Mouse (Mus musculus): ENCODE measurements around the gene Enox2.
A peak's percentile ranks its signal among the peaks of the same experiment; 100 is the strongest.
"Not testable (repeated sequence)": the region's sequence is repeated elsewhere in the genome, so short reads cannot be mapped to it uniquely, and the experiment has no call there.

Enox2 gene

DNA sequence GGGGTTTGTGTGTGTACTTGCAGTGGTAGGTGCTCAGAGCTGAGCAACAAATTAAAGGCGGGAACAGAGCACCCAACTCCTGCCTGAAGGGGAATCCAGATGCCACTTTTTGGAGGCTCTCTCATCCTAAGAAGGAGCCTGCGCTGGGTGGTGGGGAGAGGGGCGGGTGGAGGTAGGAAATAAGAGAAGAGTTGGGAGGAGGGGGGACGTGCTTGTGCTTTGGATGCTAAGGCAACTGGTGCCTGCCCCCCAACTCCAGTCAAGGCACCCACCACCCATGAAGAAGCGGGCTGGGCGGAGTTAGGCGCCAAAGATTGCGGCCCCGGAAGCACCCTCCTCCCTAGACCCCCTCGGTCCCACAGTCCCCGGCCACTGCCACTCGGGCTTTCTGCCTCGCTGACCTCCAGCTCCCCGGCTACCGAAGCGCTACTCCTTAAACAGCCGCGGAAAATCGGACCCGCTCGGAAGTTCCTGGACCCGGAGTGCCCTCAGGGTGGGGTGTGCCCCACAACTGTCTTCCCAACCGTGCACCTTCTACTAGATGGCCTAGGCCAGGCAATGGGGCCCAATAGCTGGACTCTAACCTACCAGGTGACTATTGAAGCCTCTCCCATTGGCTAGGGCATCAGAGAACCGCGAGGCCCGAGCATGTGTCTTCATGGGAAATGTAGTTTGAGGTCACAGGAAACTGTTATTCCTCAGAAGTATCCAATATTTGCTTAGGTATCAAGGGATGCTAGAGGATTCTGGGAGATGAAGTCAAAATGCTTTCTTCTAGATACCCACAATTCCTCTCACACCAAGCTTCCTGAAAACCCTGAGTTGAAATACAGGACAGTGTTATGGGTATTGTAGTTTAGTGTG is at the start of gene Enox2:
TSS of gene Enox2 (minus strand) at position 560 of the 864 bp plus-strand sequence.
- peak; percentile 100 for ATAC-seq (ENCODE audit: insufficient number of reproducible peaks, low FRiP score, low TSS enrichment)

DNA sequence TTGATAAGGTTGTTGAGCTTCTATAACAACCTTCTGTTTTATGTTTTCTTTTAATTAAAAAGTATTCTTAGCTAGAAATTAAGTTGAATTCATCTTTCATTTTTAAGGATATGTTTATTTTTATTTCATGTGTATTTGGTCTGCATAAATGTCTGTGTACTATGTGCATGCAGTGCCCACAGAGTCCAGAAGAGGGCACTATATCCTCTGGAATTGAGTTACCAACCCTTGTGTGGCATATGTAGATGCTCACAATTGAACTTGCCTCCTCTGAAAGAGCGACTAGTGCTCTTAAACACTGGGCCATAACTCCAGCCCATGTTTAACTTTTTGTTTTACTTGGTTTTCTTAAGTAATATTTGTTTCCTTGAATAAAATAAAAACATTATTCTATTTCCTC is 21.4 kb upstream of the Enox2 start:
- ATAC-seq (ENCODE audit: insufficient number of reproducible peaks, low FRiP score, low TSS enrichment): no peak

DNA sequence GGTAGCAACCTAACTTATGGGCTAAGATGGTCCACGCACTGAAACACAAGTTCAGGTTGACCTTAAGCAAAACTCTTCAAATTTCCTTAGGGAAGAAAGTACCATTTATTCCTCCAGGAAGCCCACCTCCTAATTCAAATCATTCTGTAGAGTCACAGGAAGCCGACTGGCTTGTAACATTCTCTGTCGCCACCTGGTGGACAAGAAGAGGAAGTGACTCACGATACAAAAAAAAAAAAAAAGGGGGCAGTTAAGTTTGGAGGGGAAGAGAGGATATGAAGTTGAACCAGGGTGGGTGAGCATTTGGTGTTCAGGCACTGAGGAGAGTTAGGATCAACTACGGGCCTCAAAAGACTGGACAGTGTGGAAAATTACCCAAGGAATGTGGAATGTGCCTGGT is 18.6 kb upstream of the Enox2 start:
- ATAC-seq (ENCODE audit: insufficient number of reproducible peaks, low FRiP score, low TSS enrichment): no peak

DNA sequence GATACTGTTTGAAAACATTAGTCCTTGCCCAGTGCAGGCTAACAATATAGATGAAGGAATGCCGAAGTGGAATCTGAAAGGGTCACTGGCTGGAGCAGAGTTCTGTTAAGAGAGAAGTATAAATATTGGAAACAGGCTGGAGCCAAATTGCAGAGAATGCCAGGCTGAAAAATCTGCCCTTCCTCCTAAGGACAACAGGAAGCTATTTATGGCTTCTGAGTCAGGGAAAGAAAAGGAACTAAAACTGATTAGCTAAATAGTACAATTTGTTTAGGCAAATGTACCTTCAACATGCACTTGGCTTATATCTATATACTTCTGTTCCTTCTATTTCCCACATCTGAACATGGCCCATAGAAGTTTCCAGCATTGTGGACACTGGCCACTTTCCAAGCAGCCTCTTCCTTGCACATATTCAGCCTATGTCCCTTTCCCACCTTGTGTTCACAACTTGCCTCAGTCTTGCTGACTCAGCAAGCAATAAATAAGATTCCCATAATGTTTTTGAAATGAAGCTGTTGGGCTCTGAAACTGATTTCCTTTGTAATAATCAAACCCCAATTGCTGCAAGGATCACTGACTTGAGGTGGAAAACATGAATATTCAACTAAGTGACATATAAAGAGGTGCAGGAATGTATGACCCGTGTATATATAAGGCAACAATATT is 8.0 kb downstream of the Enox2 start:
- ATAC-seq (ENCODE audit: insufficient number of reproducible peaks, low FRiP score, low TSS enrichment): no peak

DNA sequence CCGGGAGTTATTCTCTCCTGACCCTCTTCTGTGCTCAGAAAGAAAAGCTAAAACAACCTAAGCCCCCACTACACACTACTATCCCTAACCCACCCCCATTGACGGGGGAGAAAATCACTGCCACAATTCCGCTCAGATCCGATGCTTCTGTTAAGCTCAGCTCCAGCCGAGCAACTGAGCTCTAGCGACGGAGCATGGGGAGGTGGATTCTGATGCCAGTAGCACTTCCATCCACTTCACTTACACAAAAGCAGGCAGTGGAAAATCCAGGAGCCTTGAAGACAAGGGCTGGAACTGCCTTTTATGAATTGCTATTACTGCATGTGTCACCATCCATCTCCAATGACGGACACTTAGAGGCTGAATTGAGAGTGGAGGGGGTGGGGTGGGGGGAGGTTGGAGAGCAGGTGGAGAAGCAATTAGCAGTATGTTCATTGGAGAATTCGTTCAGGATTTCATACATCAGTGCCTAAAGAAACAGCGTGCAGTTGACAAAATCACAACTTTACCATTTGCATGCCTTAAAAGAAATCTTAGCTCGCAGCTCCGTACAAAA is 14.5 kb downstream of the Enox2 start:
- ATAC-seq (ENCODE audit: insufficient number of reproducible peaks, low FRiP score, low TSS enrichment): peak; percentile 75; the same call in 1 of the 2 replicates

DNA sequence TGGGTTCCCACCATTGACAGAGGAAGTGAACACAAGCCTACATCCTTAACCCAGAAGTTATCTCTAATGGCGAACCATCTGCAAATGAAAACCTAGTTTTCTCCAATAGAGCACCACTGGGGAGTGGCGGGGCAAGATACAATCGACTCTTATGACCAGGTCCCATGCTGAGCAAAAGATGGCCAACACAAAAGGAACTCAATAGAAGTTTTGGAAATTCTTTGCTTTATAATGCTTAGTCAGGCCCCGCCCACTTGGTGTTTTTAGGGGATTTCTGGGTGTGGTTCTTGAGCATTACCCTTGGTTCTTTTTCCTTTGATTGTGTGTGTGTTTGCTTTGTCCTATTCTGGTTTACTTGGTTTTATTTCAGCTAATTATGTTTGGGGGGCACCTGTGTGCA is 37.2 kb downstream of the Enox2 start:
- no peak for ATAC-seq (ENCODE audit: insufficient number of reproducible peaks, low FRiP score, low TSS enrichment)

DNA sequence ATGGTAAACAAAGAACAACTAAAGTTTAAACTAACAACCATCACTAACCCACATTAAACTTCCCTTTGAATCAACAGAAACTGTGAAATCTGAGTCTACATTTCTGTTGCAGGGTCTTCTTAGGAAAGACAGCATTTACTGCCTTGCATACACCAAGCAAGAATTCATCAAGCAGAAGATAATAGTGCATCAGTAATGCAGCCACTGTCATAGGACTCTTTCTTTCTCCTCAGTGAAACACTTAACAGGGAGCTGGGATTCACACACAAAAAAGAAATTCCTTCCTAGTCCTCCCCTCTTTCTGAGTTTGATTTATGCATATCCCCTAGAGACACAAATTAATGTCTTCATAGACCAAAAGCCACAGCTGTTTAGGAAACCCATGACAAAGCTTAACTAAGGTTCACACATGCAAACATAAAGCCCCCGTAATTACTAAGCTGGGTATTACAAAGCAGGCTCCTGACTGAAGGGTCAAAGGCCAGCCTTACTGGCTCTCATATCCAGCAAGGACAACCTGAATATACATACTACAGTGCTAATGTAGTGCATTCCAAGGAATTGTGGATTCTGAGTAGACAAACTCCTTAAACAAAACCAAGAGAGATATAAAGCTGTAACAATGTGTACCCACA is 62.1 kb downstream of the Enox2 start:
- ATAC-seq (ENCODE audit: insufficient number of reproducible peaks, low FRiP score, low TSS enrichment): no peak

DNA sequence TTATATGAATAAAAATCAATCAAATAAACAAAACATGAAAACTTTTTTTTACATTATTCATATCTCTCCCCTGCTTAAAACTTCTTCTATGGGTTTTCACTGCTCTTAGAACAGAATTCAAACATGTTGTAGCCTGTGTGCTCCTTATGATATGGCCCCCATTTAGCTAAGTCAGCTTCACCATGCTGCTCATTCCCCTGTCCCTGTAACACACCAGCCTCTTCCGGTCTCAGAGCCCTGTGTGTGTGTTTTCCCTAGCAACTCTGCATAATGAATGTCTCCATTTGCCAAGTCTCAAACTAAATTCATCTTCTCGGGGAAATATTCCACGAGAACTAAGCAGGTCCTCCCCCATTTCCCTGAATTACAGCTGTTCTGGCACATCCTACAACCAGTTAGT is 71.6 kb downstream of the Enox2 start:
- ATAC-seq (ENCODE audit: insufficient number of reproducible peaks, low FRiP score, low TSS enrichment): no peak

DNA sequence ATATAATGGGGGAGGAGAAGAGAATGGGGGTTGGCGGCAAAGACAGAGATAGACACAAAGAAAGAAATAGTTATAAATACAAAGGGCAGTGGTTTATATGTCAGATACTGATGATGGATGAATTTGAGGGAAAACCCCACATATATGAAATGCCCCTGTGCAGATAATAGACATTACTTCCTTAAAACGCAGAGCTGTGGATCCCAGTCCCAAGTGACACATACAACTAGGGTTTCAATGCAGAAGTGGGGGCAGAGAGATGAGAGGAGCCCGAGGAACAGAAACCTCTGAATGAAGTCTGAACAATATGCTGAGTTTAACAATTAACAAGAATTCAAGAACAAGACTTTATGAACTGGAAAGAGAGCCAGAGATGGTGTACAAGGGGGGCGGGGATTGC is 91.7 kb downstream of the Enox2 start:
- no peak for ATAC-seq (ENCODE audit: insufficient number of reproducible peaks, low FRiP score, low TSS enrichment)

DNA sequence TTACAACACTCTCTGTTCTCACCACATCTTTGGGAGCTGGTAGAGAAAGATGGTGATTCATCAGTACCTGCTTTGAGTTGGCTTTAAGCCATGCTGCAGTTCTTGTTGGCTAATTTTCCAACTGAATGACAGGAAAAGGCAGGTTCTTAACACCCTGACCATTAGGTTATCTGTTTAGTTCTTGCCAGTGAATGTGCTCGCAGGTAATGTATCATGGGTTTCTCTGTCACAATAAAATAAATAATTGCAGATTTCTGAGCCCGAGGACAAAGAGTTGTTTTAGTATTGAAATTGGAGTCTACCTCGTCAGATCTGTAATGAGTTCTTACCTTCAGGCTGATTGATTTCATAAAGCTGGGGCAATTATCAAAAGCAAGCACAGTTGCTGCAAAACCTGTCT is 106.9 kb downstream of the Enox2 start:
- no peak for ATAC-seq (ENCODE audit: insufficient number of reproducible peaks, low FRiP score, low TSS enrichment)

DNA sequence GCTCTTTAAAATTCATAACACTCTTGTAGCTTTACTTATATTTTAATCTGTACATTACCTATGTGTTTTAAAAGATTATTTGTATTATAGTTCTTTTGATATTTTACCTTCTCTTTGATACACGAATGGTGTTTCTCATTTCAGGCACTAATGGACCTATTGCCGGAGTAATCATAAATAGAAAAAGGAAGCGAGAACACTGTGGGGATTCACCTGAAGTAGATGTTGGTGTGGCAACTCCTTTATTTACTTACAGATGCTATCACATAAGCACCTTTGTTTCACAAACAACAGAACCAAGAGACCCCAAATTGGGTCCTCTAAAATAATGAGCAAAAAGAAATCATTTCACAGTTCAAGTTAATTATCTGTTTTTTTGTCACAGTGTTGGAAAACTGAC is 109.4 kb downstream of the Enox2 start:
- no peak for ATAC-seq (ENCODE audit: insufficient number of reproducible peaks, low FRiP score, low TSS enrichment)

DNA sequence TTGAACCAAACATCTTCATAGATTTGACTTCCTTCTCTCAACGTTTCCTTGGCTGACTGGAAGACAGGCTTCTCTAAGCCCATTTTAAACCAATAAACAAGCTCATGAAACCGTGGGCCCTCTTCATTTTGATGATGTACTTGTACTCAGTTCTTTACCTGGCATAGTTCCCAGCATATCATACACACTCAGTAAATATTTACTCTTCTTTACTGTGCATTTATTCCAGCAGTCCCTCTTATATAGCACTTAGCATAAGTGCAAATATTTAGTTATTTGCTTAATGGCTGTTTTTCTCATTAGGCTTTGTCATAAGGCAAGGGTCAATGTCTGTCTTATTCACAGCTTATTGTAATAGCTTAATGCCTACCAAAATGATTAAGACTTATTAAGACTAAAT is 133.8 kb downstream of the Enox2 start:
- no peak for ATAC-seq (ENCODE audit: insufficient number of reproducible peaks, low FRiP score, low TSS enrichment)

DNA sequence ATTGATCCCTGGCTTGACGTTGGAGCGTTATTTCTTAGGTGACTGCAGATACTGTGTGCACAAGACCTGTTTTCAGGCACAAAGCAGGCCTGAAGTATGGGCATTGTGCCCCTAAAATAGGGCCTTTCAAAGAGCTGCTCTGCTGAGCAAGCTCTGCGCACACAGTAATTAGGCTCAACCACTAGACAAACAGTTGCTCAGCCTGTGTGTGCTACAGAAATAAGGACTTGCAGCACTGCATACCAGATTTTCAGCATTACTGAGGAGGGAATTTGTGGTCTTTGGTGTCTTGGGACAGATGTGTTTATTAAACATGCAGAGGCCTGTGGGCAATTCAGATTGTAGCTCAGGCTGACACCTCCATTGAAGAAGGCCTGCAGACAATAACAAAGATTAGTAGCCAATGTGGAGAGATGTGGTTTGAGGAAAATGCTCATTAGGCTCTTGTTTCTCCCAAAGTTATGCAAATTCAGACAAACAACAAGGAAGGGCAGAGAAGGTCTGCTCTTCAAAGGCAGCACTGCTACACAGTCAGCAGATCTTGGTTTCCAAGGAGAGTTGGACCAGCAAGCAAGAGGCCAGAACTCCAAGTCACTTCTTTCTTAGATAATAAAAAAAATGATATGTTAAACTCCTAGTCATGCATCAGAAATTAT is 163.2 kb downstream of the Enox2 start:
- no peak for ATAC-seq (ENCODE audit: insufficient number of reproducible peaks, low FRiP score, low TSS enrichment)

DNA sequence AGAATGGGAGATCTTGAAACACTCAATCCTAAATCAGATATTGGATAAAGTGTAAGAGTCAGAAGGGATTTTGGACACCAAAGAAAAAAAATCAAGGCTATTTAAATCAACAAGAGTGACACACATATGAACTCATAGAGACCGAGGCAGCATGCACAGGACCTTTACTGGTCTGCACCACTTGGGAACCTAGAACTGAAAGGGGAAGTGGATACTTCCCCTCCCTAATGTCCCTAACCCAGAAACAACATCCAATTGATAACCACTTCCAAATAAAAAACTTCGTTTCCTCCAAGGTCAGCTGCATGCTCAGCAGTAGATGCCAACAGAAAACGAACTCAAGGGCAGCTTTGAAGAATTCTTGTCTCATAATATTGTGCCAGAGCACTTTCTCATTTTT is 171.6 kb downstream of the Enox2 start:
- no peak for ATAC-seq (ENCODE audit: insufficient number of reproducible peaks, low FRiP score, low TSS enrichment)

DNA sequence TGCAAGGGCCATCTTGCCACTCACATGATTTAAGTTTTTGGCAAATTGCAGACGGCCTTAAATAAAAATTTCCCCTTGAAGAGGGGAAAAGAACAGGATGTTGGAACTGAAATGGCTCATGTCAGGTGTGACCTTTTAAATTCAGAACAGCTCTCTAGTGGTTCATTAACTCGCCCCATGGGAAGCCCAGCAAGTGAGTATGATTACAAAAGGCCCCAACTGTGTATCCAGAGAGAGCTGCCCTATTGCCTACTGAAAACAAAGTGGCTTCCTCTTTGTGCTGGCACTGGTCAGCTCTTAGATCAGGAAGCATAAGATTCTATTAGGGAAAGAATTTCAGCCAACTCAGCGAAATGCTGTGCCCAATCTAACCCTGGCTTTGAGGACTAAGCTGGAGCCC is 175.6 kb downstream of the Enox2 start:
- ATAC-seq (ENCODE audit: insufficient number of reproducible peaks, low FRiP score, low TSS enrichment): peak; percentile 86

DNA sequence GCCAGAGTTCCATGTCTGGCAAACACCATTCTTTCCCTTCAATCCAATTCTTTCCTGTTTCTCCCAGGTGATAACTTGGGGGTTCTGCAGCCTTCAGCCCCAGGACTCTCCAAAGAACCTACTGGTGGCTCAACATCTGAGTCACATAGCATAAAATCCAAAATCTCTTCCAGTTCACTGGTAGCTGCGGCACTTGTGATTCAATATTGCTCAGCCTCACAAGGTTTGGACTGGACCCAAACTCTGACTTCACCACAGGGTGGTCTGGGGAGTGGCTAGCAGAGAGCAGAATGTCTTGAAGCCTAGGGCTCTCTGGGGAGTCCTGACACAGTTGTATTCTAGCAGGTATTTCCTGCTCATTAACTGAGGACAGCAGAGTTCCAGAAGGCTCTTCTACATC is 187.5 kb downstream of the Enox2 start:
- ATAC-seq (ENCODE audit: insufficient number of reproducible peaks, low FRiP score, low TSS enrichment): not testable (repeated sequence)

DNA sequence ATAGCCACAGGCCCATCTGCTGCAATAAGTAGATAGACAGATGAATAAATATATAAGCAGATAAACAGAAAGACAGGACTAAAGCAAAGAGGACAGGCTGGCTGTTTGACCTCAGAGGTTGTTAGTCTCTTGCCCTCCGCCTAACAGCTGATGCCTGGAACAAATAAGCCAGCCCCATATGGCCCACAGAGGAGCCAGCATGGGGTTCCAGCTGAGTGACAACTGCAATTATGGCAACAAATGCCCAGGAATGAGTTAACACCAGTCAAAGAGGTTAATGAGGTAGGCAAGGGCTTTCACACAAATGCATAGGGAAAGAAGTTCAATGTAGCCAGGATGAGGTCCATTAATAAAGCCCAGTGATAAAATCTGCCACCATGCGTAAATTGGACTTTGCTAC is 191.8 kb downstream of the Enox2 start:
- no peak for ATAC-seq (ENCODE audit: insufficient number of reproducible peaks, low FRiP score, low TSS enrichment)

DNA sequence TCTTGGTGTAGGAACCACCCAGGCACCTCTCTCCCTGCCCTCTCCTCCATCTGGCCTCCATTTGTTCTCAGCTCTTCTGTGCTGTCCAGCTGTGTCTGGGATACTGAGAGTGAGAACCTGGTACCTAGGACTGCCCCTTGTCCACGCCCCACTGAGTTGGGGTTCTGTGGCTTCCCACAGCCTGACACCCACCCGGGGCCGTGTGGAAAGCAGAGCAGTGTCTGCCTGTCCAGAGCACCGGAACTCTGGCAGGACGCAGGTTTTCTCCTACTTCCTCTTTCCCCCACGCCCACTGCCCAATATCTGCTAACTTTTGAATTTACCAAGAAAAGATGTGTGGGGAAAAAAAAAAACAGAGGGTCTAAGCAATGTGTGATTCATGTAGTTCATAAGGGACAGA is 213.0 kb downstream of the Enox2 start:
- ATAC-seq (ENCODE audit: insufficient number of reproducible peaks, low FRiP score, low TSS enrichment): no peak

DNA sequence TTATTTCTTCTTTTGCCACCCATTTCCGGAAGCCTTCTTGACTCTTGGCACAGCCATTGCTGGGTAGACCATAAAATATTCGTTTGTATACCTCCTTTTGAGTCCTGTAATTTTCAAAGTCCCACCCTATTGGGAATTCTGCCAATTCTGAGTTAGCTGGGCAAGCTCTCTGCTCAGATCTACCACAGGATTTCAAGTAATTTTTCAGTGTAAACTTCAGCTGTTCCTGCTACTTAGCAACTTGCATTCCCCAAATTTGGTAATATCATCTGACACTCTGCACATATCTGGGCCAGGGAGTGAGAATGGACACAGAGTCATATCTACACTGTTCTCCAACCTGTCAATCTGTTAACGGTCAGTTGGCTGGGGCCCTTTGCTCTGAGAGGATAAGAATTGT is 214.5 kb downstream of the Enox2 start:
- ATAC-seq (ENCODE audit: insufficient number of reproducible peaks, low FRiP score, low TSS enrichment): no peak

DNA sequence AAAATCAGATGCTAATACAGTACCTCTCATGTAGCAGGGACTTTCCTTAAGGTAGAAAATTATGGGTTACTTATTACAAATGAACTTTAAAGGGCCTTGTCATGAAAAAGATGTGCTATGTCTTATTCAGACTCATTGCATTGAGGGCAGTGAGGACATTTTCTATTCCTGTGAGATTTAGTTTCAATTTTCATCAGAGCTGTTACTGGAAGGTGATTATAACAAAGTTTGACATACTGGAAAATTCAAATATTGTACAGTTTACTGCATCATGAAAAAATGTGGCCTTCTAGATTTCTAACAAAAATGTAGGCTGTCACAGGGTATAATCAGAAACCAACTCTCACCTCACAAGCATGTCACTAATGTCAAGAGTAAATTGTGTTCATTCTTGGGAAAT is 242.9 kb downstream of the Enox2 start:
- ATAC-seq (ENCODE audit: insufficient number of reproducible peaks, low FRiP score, low TSS enrichment): no peak

DNA sequence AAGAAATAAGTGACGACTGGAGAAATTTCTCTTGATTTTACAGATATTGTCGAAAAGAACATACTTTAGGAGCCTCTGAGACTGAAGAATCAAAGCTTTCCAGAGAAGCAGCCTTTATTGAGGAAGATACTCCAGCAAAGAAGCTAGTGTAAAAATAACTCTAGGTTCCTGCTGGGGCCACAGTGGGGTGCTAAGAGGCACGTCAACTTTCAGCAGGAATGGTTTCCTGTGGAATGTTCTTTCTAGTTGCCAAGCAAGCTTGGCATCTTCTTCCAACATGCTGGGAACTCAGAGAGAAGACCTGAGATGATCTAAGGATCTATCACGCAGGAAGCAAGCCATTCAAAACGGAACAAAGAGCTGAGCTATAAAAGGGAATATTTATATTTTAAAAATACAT is 278.3 kb downstream of the Enox2 start:
- ATAC-seq (ENCODE audit: insufficient number of reproducible peaks, low FRiP score, low TSS enrichment): no peak
